Mouse (Mus musculus): ENCODE data around the gene Tmem88b. TPM values are rescaled to one million over a fixed set of nuclear protein-coding genes. Genes with fewer than 3 reads are reported as not detected.

Gene Tmem88b
- polyA plus RNA-seq (2012; rRNA removed), result 61.7 and 81.7 TPM in 2 replicates

DNA sequence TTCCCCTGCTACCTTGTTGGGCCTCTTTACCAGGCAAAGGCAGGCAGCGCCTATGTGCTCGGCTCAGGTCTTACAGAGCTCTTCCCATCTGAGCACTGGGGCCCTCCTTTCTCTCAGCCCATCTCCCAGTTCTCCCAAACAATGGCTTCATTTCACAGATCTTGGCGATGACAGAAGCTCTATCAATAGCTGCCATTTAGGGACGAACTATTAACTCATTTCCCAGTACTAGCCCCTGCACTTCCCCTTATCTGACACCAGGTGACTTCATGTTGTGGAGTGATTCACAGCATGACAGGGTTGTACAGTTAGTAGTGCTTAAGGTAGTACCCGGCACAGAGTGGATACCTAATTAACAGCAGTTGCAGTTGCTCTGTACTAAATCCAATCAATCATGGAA lies at the start of gene Tmem88b:
Gene Tmem88b (minus strand): TSS at position 56 of the 400 bp plus-strand sequence.
- peak within 1 kb of the TSS; percentile 74; the same call in 1 of the 2 replicates for H3K27ac ChIP-seq (ENCODE audit: insufficient read depth, low read length)
- no peak for TF ChIP-seq POLR2A (IDR thresholded peaks at IDR 0.05; ENCODE audit: borderline replicate concordance, insufficient read depth, low read length)
- no peaks in the 10 kb centered on the region for H3K4me1 ChIP-seq (ENCODE audit: control insufficient read depth, insufficient read depth, low read length)
- WGBS, result 58% methylated on average over 5 of the region's 5 CpGs
- peak within 1 kb of the TSS; percentile 83 for H3K4me3 ChIP-seq (replicated peaks; ENCODE audit: insufficient read depth, low read depth, low read length)
- no peak for DNase-seq
- H3K27me3 ChIP-seq (ENCODE audit: control insufficient read depth, insufficient read depth, low read length), result no peaks in the 10 kb centered on the region

DNA sequence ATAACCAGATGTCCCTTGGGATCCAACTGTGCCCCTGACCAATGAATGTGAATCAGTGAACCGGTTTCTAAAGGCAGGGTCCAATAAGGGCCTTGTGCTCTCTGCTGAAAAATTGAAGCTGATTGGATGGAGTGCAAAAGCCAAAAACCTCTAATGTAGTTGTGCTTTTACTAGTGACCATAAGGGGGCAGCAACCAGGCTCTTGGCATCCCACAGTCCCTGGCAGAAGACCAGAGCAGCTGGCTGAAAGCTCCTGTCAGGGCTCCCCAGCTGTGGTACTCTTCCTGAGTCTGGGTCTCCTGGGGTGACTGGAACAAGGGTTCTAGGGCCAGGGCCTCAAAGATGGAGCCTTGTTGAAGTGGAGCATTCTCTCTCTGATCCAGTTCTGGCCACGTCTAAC lies 48.2 kb upstream of the Tmem88b start:
- TF ChIP-seq CTCF (IDR thresholded peaks at IDR 0.05; ENCODE audit: borderline replicate concordance, insufficient read depth, low read depth, low read length) (peak; percentile 68), POLR2A (IDR thresholded peaks at IDR 0.05; ENCODE audit: borderline replicate concordance, insufficient read depth, low read length) (no peak)
- H3K27ac ChIP-seq (ENCODE audit: insufficient read depth, low read length), result no peak overlapping the region
- H3K27me3 ChIP-seq (ENCODE audit: control insufficient read depth, insufficient read depth, low read length), result no peaks in the 10 kb centered on the region
- peaks cover 12% of the 10 kb centered on the region for H3K4me1 ChIP-seq (ENCODE audit: control insufficient read depth, insufficient read depth, low read length)
- WGBS, result 19% methylated on average over 2 of the region's 2 CpGs
- DNase-seq, result peak; percentile 69 to 70
- H3K4me3 ChIP-seq (replicated peaks; ENCODE audit: insufficient read depth, low read depth, low read length), result no peak overlapping the region

DNA sequence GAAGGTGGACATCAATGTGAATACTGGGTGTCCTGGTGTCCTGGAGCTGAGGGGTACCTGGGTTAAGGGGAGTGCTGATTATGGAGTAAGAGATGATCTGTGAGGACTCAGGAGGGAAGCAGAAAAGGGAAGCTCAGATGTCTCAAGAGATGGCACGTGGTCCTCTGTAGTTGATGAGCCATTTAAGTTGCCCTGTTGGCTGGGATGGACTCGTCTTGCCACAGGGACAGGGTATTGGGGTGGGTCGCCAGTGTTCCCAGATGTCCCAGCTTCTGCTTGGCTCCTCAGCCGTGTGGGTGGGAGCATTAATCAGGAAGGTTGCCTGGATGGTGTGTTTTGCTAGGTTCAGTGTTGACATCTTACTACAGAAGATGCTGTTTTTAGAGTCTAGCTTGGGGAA lies 47.6 kb upstream of the Tmem88b start:
- Histone ChIP-seq H3K4me1 (ENCODE audit: control insufficient read depth, insufficient read depth, low read length) (peaks cover 12% of the 10 kb centered on the region), H3K27ac (ENCODE audit: insufficient read depth, low read length) (no peak overlapping the region), H3K4me3 (replicated peaks; ENCODE audit: insufficient read depth, low read depth, low read length) (no peak overlapping the region), H3K27me3 (ENCODE audit: control insufficient read depth, insufficient read depth, low read length) (no peaks in the 10 kb centered on the region)
- no peak for TF ChIP-seq CTCF (IDR thresholded peaks at IDR 0.05; ENCODE audit: borderline replicate concordance, insufficient read depth, low read depth, low read length)
- TF ChIP-seq POLR2A (IDR thresholded peaks at IDR 0.05; ENCODE audit: borderline replicate concordance, insufficient read depth, low read length), result no peak
- no peak for DNase-seq
- 87% methylated on average over 4 of the region's 4 CpGs for WGBS

- 34% methylated on average over 10 of the region's 10 CpGs for WGBS
- TF ChIP-seq CTCF (IDR thresholded peaks at IDR 0.05; ENCODE audit: borderline replicate concordance, insufficient read depth, low read depth, low read length), result no peak
- Histone ChIP-seq H3K27me3 (ENCODE audit: control insufficient read depth, insufficient read depth, low read length) (no peaks in the 10 kb centered on the region), H3K27ac (ENCODE audit: insufficient read depth, low read length) (no peak overlapping the region), H3K4me3 (replicated peaks; ENCODE audit: insufficient read depth, low read depth, low read length) (peak overlapping the region; percentile 83), H3K4me1 (ENCODE audit: control insufficient read depth, insufficient read depth, low read length) (peaks cover 8% of the 10 kb centered on the region)
- no peak for DNase-seq
Measured at GRCm38 (mm10) chr4:155832321-155832720, 46.6 kb upstream of the Tmem88b start.

- Histone ChIP-seq H3K27ac (ENCODE audit: insufficient read depth, low read length) (peak overlapping the region; percentile 44), H3K4me1 (ENCODE audit: control insufficient read depth, insufficient read depth, low read length) (peaks cover 8% of the 10 kb centered on the region), H3K4me3 (replicated peaks; ENCODE audit: insufficient read depth, low read depth, low read length) (peak overlapping the region; percentile 83), H3K27me3 (ENCODE audit: control insufficient read depth, insufficient read depth, low read length) (no peaks in the 10 kb centered on the region)
- TF ChIP-seq POLR2A (IDR thresholded peaks at IDR 0.05; ENCODE audit: borderline replicate concordance, insufficient read depth, low read length) (no peak), CTCF (IDR thresholded peaks at IDR 0.05; ENCODE audit: borderline replicate concordance, insufficient read depth, low read depth, low read length) (no peak)
- WGBS, result under 1% methylated on average over 25 of the region's 25 CpGs
- DNase-seq, result no peak
Measured at GRCm38 (mm10) chr4:155831831-155832230, 46.2 kb upstream of the Tmem88b start.

DNA sequence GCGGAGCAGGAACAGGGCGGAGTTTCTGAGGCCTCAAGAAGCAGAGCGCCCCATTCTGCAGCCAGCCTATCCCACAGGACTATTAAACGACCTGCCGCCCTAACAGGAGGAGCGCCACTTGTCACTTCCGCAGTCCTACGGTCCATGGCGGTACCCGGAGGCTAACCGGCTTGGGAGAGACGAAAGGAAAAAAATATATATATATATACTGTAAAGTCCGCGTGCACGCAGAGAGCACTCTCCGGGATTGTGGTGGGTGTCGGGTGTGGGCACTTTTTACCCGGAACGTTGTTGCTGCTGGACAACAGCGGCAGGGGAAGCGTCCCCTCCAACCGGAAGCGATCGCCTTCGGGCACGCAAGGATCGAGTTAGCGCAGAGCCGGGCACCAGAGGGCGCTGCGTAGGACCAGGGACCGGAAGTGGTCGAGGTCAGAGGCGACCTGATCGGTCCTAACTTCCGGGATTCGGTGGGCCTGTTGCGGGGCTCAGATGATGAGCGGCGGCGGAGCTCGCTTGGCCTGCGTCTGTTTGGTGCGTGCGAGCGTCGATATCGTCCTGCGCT lies 45.6 kb upstream of the Tmem88b start, which contains the start of gene Aurkaip1:
Gene Aurkaip1 (plus strand): TSS at position 68 of the 562 bp plus-strand sequence.
- Histone ChIP-seq H3K4me1 (ENCODE audit: control insufficient read depth, insufficient read depth, low read length) (peaks cover 8% of the 10 kb centered on the region), H3K27ac (ENCODE audit: insufficient read depth, low read length) (peak within 1 kb of the TSS; percentile 44), H3K4me3 (replicated peaks; ENCODE audit: insufficient read depth, low read depth, low read length) (peak within 1 kb of the TSS; percentile 83), H3K27me3 (ENCODE audit: control insufficient read depth, insufficient read depth, low read length) (no peaks in the 10 kb centered on the region)
- DNase-seq, result peak; percentile 95 to 97
- TF ChIP-seq POLR2A (IDR thresholded peaks at IDR 0.05; ENCODE audit: borderline replicate concordance, insufficient read depth, low read length) (peak; percentile 73; the same call in 1 of the 2 replicates), CTCF (IDR thresholded peaks at IDR 0.05; ENCODE audit: borderline replicate concordance, insufficient read depth, low read depth, low read length) (peak; percentile 82)
- WGBS, result under 1% methylated on average over 49 of the region's 49 CpGs

GRCm38 (mm10) chr4:155830596-155830995 lies 44.9 kb upstream of the Tmem88b start:
- Histone ChIP-seq H3K4me1 (ENCODE audit: control insufficient read depth, insufficient read depth, low read length) (peaks cover 8% of the 10 kb centered on the region), H3K4me3 (replicated peaks; ENCODE audit: insufficient read depth, low read depth, low read length) (peak overlapping the region; percentile 14), H3K27me3 (ENCODE audit: control insufficient read depth, insufficient read depth, low read length) (no peaks in the 10 kb centered on the region), H3K27ac (ENCODE audit: insufficient read depth, low read length) (no peak overlapping the region)
- 48% methylated on average over 8 of the region's 8 CpGs for WGBS
- DNase-seq, result no peak
- TF ChIP-seq CTCF (IDR thresholded peaks at IDR 0.05; ENCODE audit: borderline replicate concordance, insufficient read depth, low read depth, low read length) (no peak), POLR2A (IDR thresholded peaks at IDR 0.05; ENCODE audit: borderline replicate concordance, insufficient read depth, low read length) (no peak)

DNA sequence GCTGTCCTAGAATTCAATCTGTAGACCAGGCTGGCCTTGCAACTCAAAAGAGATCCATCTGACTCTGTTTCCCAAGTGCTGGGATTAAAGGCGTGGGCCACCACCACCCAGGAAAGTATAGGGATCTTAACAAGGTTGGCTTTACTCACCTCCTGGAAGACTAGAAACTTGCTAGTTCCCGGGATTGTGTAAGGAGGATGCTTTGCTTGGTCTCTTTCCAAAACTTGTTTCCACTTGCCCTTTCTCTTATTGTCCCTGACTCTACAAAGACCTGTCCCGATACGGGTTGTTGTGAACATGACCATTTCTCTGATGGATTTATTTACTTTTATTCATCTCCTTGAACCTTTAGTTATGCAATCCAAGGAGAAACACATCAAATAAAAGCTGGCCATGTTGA lies 44.2 kb upstream of the Tmem88b start:
- 92% methylated on average over 4 of the region's 4 CpGs for WGBS
- no peak overlapping the region for H3K4me3 ChIP-seq (replicated peaks; ENCODE audit: insufficient read depth, low read depth, low read length)
- H3K4me1 ChIP-seq (ENCODE audit: control insufficient read depth, insufficient read depth, low read length), result peaks cover 8% of the 10 kb centered on the region
- no peak overlapping the region for H3K27ac ChIP-seq (ENCODE audit: insufficient read depth, low read length)
- no peaks in the 10 kb centered on the region for H3K27me3 ChIP-seq (ENCODE audit: control insufficient read depth, insufficient read depth, low read length)
- DNase-seq, result no peak
- no peak for TF ChIP-seq CTCF (IDR thresholded peaks at IDR 0.05; ENCODE audit: borderline replicate concordance, insufficient read depth, low read depth, low read length)
- TF ChIP-seq POLR2A (IDR thresholded peaks at IDR 0.05; ENCODE audit: borderline replicate concordance, insufficient read depth, low read length), result no peak

Measured in cerebellum, adult 2 months (tissue).